Mouse (Mus musculus): ENCODE measurements at regions not wholly inside any gene's neighbourhood (a gene's known extent, or its start where the extent isn't known, plus 50 kb on each side); places are given as distances from the start of the nearest gene placed in this dataset.
A peak's percentile ranks its signal among the peaks of the same experiment; 100 is the strongest.

GRCm38 (mm10) chr6:11796361-11796760 lies 110.9 kb downstream of the Ndufa4 start:
- DNase-seq (ENCODE audit: low spot score in 2 of 2) = no peak

- DNase-seq (ENCODE audit: low spot score in 2 of 2) = peak; percentile 4 to 5
Measured at GRCm38 (mm10) chr6:11793366-11793765, 113.9 kb downstream of the Ndufa4 start.

- no peak for DNase-seq (ENCODE audit: low spot score in 2 of 2)
Measured at GRCm38 (mm10) chr6:11792186-11792585, 115.1 kb downstream of the Ndufa4 start.

GRCm38 (mm10) chr6:11791056-11791455 lies 116.2 kb downstream of the Ndufa4 start:
- no peak for DNase-seq (ENCODE audit: low spot score in 2 of 2)

GRCm38 (mm10) chr6:11773992-11774391 lies 133.3 kb downstream of the Ndufa4 start:
- no peak for DNase-seq (ENCODE audit: low spot score in 2 of 2)

- no peak for DNase-seq (ENCODE audit: low spot score in 2 of 2)
Measured at GRCm38 (mm10) chr6:11762912-11763311, 144.4 kb downstream of the Ndufa4 start.

- DNase-seq (ENCODE audit: low spot score in 2 of 2) = no peak
Measured at GRCm38 (mm10) chr6:11737667-11738066, 169.6 kb downstream of the Ndufa4 start.

GRCm38 (mm10) chr6:11731126-11731525 lies 176.2 kb downstream of the Ndufa4 start:
- DNase-seq (ENCODE audit: low spot score in 2 of 2) = no peak

- no peak for DNase-seq (ENCODE audit: low spot score in 2 of 2)
Measured at GRCm38 (mm10) chr6:11730667-11731066, 176.6 kb downstream of the Ndufa4 start.

- no peak for DNase-seq (ENCODE audit: low spot score in 2 of 2)
Measured at GRCm38 (mm10) chr6:11727806-11728205, 179.5 kb downstream of the Ndufa4 start.

GRCm38 (mm10) chr6:11727370-11727769 lies 179.9 kb downstream of the Ndufa4 start:
- DNase-seq (ENCODE audit: low spot score in 2 of 2) = no peak

GRCm38 (mm10) chr6:11723519-11723918 lies 183.8 kb downstream of the Ndufa4 start:
- DNase-seq (ENCODE audit: low spot score in 2 of 2) = no peak

GRCm38 (mm10) chr6:11720274-11720673 lies 187.0 kb downstream of the Ndufa4 start:
- DNase-seq (ENCODE audit: low spot score in 2 of 2) = no peak

GRCm38 (mm10) chr6:11710581-11710980 lies 196.7 kb downstream of the Ndufa4 start:
- DNase-seq (ENCODE audit: low spot score in 2 of 2) = no peak

GRCm38 (mm10) chr6:11709465-11709864 lies 197.8 kb downstream of the Ndufa4 start:
- no peak for DNase-seq (ENCODE audit: low spot score in 2 of 2)
